Mouse (Mus musculus) olfactory bulb, adult 2 months (tissue): Measurements from ENCODE around the gene Bst2.

Source experiments
- CTCF ChIP-seq: fragments of 200-500 bp; IDR thresholded peaks from 2 replicates; pipeline ENCODE4 v1.5.1; 2012; ENCODE audit warnings: low read depth, mild to moderate bottlenecking, low read length, moderate library complexity; ENCODE audit not compliant: insufficient read depth
- POLR2A ChIP-seq: fragments of 200-500 bp; IDR thresholded peaks from 2 replicates; pipeline ENCODE4 v1.6.1; 2012; ENCODE audit warnings: mild to moderate bottlenecking, low read depth, low read length, moderate library complexity; ENCODE audit not compliant: insufficient read depth

- no peak for TF ChIP-seq CTCF
- no peak for TF ChIP-seq POLR2A
Observed at GRCm38 (mm10) chr8:71484736-71485135, 52.5 kb downstream of the Bst2 start.
